Mouse (Mus musculus) ES-Bruce4 (cell line): ENCODE measurements around the gene C8g. TPM values are rescaled to one million over a fixed set of nuclear protein-coding genes. Genes with fewer than 3 reads are reported as not detected.

Source experiments
- H3K27ac ChIP-seq: 2 replicates; pipeline ENCODE4 v1.5.1; 2012; ENCODE audit warnings: low read length, inconsistent platforms; ENCODE audit not compliant: insufficient read depth
- H3K27me3 ChIP-seq: 2 replicates; pipeline ENCODE4 v1.6.1; 2012; ENCODE audit warnings: mild to moderate bottlenecking, low read length, inconsistent platforms; ENCODE audit not compliant: control insufficient read depth, poor library complexity, insufficient read depth, severe bottlenecking
- H3K36me3 ChIP-seq: 2 replicates; pipeline ENCODE4 v1.6.1; 2012; ENCODE audit warnings: inconsistent platforms, mild to moderate bottlenecking, low read length, moderate library complexity; ENCODE audit not compliant: control insufficient read depth, poor library complexity, insufficient read depth, severe bottlenecking
- H3K4me1 ChIP-seq: one replicate; pipeline ENCODE4 v1.8.1; 2011; ENCODE audit warnings: low read length; ENCODE audit not compliant: control insufficient read depth, insufficient read depth
- H3K4me3 ChIP-seq: 2 replicates; pipeline ENCODE4 v1.5.1; 2011; ENCODE audit warnings: low read depth, mild to moderate bottlenecking, low read length
- H3K9ac ChIP-seq: 2 replicates; pipeline ENCODE4 v1.6.1; 2012; ENCODE audit warnings: low read depth, mild to moderate bottlenecking, inconsistent platforms; ENCODE audit not compliant: poor library complexity, severe bottlenecking
- H3K9me3 ChIP-seq: replicated peaks from 2 replicates; pipeline ENCODE4 v1.6.1; 2012; ENCODE audit warnings: mild to moderate bottlenecking, low read length, inconsistent platforms; ENCODE audit not compliant: control insufficient read depth, poor library complexity, insufficient read depth, severe bottlenecking
- CTCF ChIP-seq: IDR thresholded peaks from one replicate; pipeline ENCODE4 v1.8.1; 2011; ENCODE audit warnings: low read depth, low read length
- EP300 ChIP-seq: IDR thresholded peaks from 2 replicates; pipeline ENCODE4 v1.6.1; 2011; ENCODE audit warnings: low read depth, low read length; ENCODE audit not compliant: insufficient read depth
- POLR2A ChIP-seq: IDR thresholded peaks from one replicate; pipeline ENCODE4 v1.8.1; 2011; ENCODE audit warnings: low read length; ENCODE audit not compliant: insufficient read depth
- polyA plus RNA-seq: library from polyadenylated mRNA; stranded (reverse); fragments of >200 nt; gene quantifications from 2 replicates; pipeline ENCODE4 v1.2.4, GENCODE M21; 2011; ENCODE audit warnings: low read depth; ENCODE audit not compliant: missing spikeins, insufficient read depth, insufficient read length

Gene C8g
- polyA plus RNA-seq, 1 experiment = 4.9 TPM

- TF ChIP-seq POLR2A (no peak), EP300 (no peak), CTCF (no peak)
- Histone ChIP-seq H3K4me1 (no peaks in the 10 kb centered on the region), H3K9me3 (no peaks in the 10 kb centered on the region), H3K4me3 (no peak overlapping the region), H3K36me3 (no peaks in the 10 kb centered on the region), H3K9ac (no peak overlapping the region), H3K27ac (no peak overlapping the region), H3K27me3 (no peaks in the 10 kb centered on the region)
Measured at GRCm38 (mm10) chr2:25502726-25503125, 1.2 kb upstream of the C8g start.

- H3K27me3 ChIP-seq = no peaks in the 10 kb centered on the region
- H3K9me3 ChIP-seq = no peaks in the 10 kb centered on the region
- H3K4me3 ChIP-seq = peak within 1 kb of the TSS; percentile 88
- TF ChIP-seq CTCF (no peak), POLR2A (no peak), EP300 (no peak)
- H3K36me3 ChIP-seq = no peaks in the 10 kb centered on the region
- no peak within 1 kb of the TSS for H3K27ac ChIP-seq
- peak within 1 kb of the TSS; percentile 67 for H3K9ac ChIP-seq
- H3K4me1 ChIP-seq = no peaks in the 10 kb centered on the region
Measured at GRCm38 (mm10) chr2:25500576-25501405, 728 bp downstream of the C8g start, which contains the start of gene Fbxw5. TSS of gene Fbxw5 (plus strand) at chr2:25500750.

GRCm38 (mm10) chr2:25500071-25500575, 1.4 kb downstream of the C8g start:
- TF ChIP-seq CTCF (no peak), EP300 (no peak), POLR2A (no peak)
- Histone ChIP-seq H3K9me3 (no peaks in the 10 kb centered on the region), H3K4me3 (peak overlapping the region; percentile 63), H3K36me3 (no peaks in the 10 kb centered on the region), H3K4me1 (no peaks in the 10 kb centered on the region), H3K27ac (no peak overlapping the region), H3K9ac (0 out of 2 replicates have a peak overlapping the region, but pooled peaks have one; percentile 3), H3K27me3 (no peaks in the 10 kb centered on the region)

DNA sequence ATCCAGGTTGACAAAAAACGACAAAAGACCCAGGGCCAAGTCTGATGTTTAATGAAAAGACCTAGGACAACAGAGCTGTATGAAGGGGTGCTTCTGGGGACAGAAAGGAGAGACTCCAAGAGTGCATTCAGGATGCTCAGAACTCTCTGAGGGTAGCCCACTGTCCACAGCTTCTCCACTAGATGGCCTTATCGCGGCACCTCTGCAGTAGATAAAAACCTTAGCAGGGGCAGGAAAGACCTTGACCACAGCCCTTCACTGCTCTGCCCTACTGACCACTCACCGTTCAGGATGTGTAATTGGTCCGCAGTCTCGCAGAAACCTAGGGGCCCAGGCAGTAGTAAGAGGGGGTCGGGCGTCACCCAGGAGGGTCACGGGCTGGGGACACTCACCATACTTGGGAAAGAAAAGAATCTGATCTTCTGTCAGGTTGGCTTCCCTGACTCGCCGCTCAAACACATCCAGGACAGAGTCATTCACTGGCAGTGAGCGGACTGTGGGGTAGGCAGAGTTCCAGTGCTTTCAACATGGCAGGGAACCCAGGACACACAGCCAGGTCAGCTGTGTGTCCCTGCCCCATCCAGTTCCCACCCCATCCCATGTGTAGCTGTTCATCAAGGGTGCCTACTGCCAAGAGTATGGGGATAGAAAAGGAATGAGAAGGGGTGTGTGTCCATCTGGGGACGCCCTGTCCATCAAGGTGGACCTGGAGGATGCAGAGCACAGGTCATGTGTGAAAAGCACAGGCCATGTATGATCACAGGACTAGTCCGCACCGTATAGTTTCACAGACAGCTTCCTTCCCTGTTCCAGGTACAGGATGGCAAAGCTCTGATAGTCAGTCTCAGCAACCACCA, 2.7 kb downstream of the C8g start:
- Histone ChIP-seq H3K9me3 (no peaks in the 10 kb centered on the region), H3K4me3 (no peak overlapping the region), H3K4me1 (no peaks in the 10 kb centered on the region), H3K27me3 (no peaks in the 10 kb centered on the region), H3K27ac (no peak overlapping the region), H3K9ac (no peak overlapping the region), H3K36me3 (no peaks in the 10 kb centered on the region)
- no peak for TF ChIP-seq EP300
- TF ChIP-seq CTCF = peak; percentile 25

- no peak for TF ChIP-seq CTCF
- TF ChIP-seq EP300 = no peak
- no peak for TF ChIP-seq POLR2A
- no peak overlapping the region for H3K4me3 ChIP-seq
- no peaks in the 10 kb centered on the region for H3K36me3 ChIP-seq
- H3K27me3 ChIP-seq = no peaks in the 10 kb centered on the region
- H3K9ac ChIP-seq = no peak overlapping the region
- H3K4me1 ChIP-seq = no peaks in the 10 kb centered on the region
- H3K27ac ChIP-seq = no peak overlapping the region
- H3K9me3 ChIP-seq = no peaks in the 10 kb centered on the region
Measured at GRCm38 (mm10) chr2:25497846-25498575, 3.5 kb downstream of the C8g start.
